Mouse (Mus musculus) C2C12 (cell line): ENCODE results near the gene Ly6g6d. TPM values are rescaled to one million over a fixed set of nuclear protein-coding genes. Genes with fewer than 3 reads are reported as not detected.

Experiments
- H3K27me3 ChIP-seq: one replicate; pipeline ENCODE4 v1.6.1; 2011; ENCODE audit not compliant: control insufficient read depth, insufficient read depth, insufficient read length
- H3K36me3 ChIP-seq: one replicate; pipeline ENCODE4 v1.6.1; 2011; ENCODE audit not compliant: control insufficient read depth, insufficient read depth
- H3K4me3 ChIP-seq: one replicate; pipeline ENCODE4 v1.5.1; 2011; ENCODE audit warnings: mild to moderate bottlenecking, control low read depth; ENCODE audit not compliant: poor library complexity, insufficient read depth, severe bottlenecking
- H3K79me2 ChIP-seq: one replicate; pipeline ENCODE4 v1.6.1; 2011; ENCODE audit not compliant: control insufficient read depth, insufficient read depth
- H3K79me3 ChIP-seq: one replicate; pipeline ENCODE4 v1.6.1; 2011; ENCODE audit warnings: low read depth, control low read depth
- H3ac ChIP-seq: one replicate; pipeline ENCODE3; 2011; ENCODE audit warnings: low read depth; ENCODE audit not compliant: control insufficient read depth, insufficient read length
- CEBPB ChIP-seq: IDR thresholded peaks from one replicate; pipeline ENCODE4 v1.6.1; 2011; ENCODE audit warnings: low read depth, mild to moderate bottlenecking, control low read depth, moderate library complexity
- CTCF ChIP-seq: IDR thresholded peaks from one replicate; pipeline ENCODE4 v1.5.1; 2011; ENCODE audit not compliant: control insufficient read depth, insufficient read depth, insufficient read length
- FOSL1 ChIP-seq: IDR thresholded peaks from one replicate; pipeline ENCODE4 v1.8.0; 2011; ENCODE audit warnings: mild to moderate bottlenecking, low read length; ENCODE audit not compliant: poor library complexity, insufficient read depth, severe bottlenecking
- MAX ChIP-seq: IDR thresholded peaks from one replicate; pipeline ENCODE4 v1.6.1; 2011; ENCODE audit warnings: mild to moderate bottlenecking, control low read depth
- MYOD1 ChIP-seq: IDR thresholded peaks from one replicate; pipeline ENCODE4 v1.6.1; 2011; ENCODE audit warnings: low read depth; ENCODE audit not compliant: control insufficient read depth, insufficient read length
- MYOG ChIP-seq: IDR thresholded peaks from one replicate; pipeline ENCODE4 v1.6.1; 2011; ENCODE audit not compliant: control insufficient read depth, insufficient read length; ENCODE audit errors: extremely low read depth
- USF1 ChIP-seq: IDR thresholded peaks from one replicate; pipeline ENCODE4 v1.6.1; 2011; ENCODE audit warnings: low read depth, mild to moderate bottlenecking, control low read depth, moderate library complexity
- polyA plus RNA-seq: library from polyadenylated mRNA; unstranded; fragments of >200 nt; fragmentation: generic; extraction: Trizol; gene quantifications from one replicate; pipeline ENCODE4 v1.2.1, GENCODE M21; 2012; ENCODE audit warnings: missing spikeins

Gene Ly6g6d
- polyA plus RNA-seq, 1 experiment = not detected

GRCm38 (mm10) chr17:35106522-35106921 is 28.7 kb upstream of the Ly6g6d start:
- Histone ChIP-seq H3K79me3 (no peaks in the 10 kb centered on the region), H3K4me3 (no peak overlapping the region), H3K27me3 (no peaks in the 10 kb centered on the region), H3ac (no peak overlapping the region), H3K79me2 (no peaks in the 10 kb centered on the region), H3K36me3 (no peaks in the 10 kb centered on the region)
- TF ChIP-seq USF1 (no peak), FOSL1 (no peak), CTCF (no peak), MAX (no peak), MYOG (no peak), CEBPB (no peak), MYOD1 (no peak)

GRCm38 (mm10) chr17:35105740-35106389 is 28.0 kb upstream of the Ly6g6d start:
- no peaks in the 10 kb centered on the region for H3K79me2 ChIP-seq
- no peaks in the 10 kb centered on the region for H3K79me3 ChIP-seq
- peaks cover 4% of the 10 kb centered on the region for H3K36me3 ChIP-seq
- H3K4me3 ChIP-seq = no peak overlapping the region
- TF ChIP-seq CEBPB = no peak
- peak; percentile 41 for TF ChIP-seq CTCF
- peak overlapping the region; percentile 40 for H3ac ChIP-seq
- no peaks in the 10 kb centered on the region for H3K27me3 ChIP-seq

GRCm38 (mm10) chr17:35104754-35105153 is 26.9 kb upstream of the Ly6g6d start:
- Histone ChIP-seq H3K79me3 (no peaks in the 10 kb centered on the region), H3K79me2 (no peaks in the 10 kb centered on the region), H3K27me3 (no peaks in the 10 kb centered on the region), H3K4me3 (no peak overlapping the region), H3ac (no peak overlapping the region), H3K36me3 (peaks cover 10% of the 10 kb centered on the region)
- TF ChIP-seq MYOG = no peak
- no peak for TF ChIP-seq FOSL1
- no peak for TF ChIP-seq MYOD1
- no peak for TF ChIP-seq CTCF
- TF ChIP-seq CEBPB = no peak
- no peak for TF ChIP-seq USF1
- no peak for TF ChIP-seq MAX

- Histone ChIP-seq H3K4me3 (no peak overlapping the region), H3K79me2 (no peaks in the 10 kb centered on the region), H3K27me3 (no peaks in the 10 kb centered on the region), H3K79me3 (no peaks in the 10 kb centered on the region), H3ac (no peak overlapping the region), H3K36me3 (peaks cover 17% of the 10 kb centered on the region)
- TF ChIP-seq USF1 = no peak
- no peak for TF ChIP-seq MYOG
- no peak for TF ChIP-seq FOSL1
- TF ChIP-seq MYOD1 = no peak
- no peak for TF ChIP-seq CEBPB
- no peak for TF ChIP-seq MAX
- no peak for TF ChIP-seq CTCF
Observed at GRCm38 (mm10) chr17:35104079-35104478, 26.2 kb upstream of the Ly6g6d start.

- H3K36me3 ChIP-seq = peaks cover 17% of the 10 kb centered on the region
- TF ChIP-seq CEBPB (no peak), CTCF (no peak), MYOD1 (no peak), USF1 (no peak), FOSL1 (no peak), MYOG (no peak), MAX (no peak)
- H3ac ChIP-seq = no peak overlapping the region
Observed at GRCm38 (mm10) chr17:35103221-35103690, 25.4 kb upstream of the Ly6g6d start.

GRCm38 (mm10) chr17:35102299-35102698 is 24.4 kb upstream of the Ly6g6d start:
- H3K79me2 ChIP-seq = no peaks in the 10 kb centered on the region
- no peak overlapping the region for H3K4me3 ChIP-seq
- no peaks in the 10 kb centered on the region for H3K79me3 ChIP-seq
- TF ChIP-seq USF1 (no peak), CEBPB (no peak), MAX (no peak), MYOG (no peak), FOSL1 (no peak), CTCF (no peak), MYOD1 (no peak)
- H3ac ChIP-seq = no peak overlapping the region
- peaks cover 17% of the 10 kb centered on the region for H3K36me3 ChIP-seq
- H3K27me3 ChIP-seq = no peaks in the 10 kb centered on the region

More at GRCm38 (mm10) chr17:35103221-35103690, 25.4 kb upstream of the Ly6g6d start:
- Histone ChIP-seq H3K4me3 (no peak overlapping the region), H3K27me3 (no peaks in the 10 kb centered on the region), H3K79me2 (no peaks in the 10 kb centered on the region), H3K79me3 (no peaks in the 10 kb centered on the region)
